Mouse (Mus musculus): ENCODE results near the gene Foxj1. TPM values are rescaled to one million over a fixed set of nuclear protein-coding genes. Genes with fewer than 3 reads are reported as not detected.

Gene Foxj1
- polyA plus RNA-seq, 1 experiment from 2014 or later: 2.3 TPM

Other genes with a start within 250 kb of the Foxj1 start
- 74.2 and 76.8 TPM in 2 replicates for gene Wbp2, start 248.4 kb downstream of the Foxj1 start, polyA plus RNA-seq (2016; fragmentation: Nextera tagmentation; extraction: Ambion mirVana)
- gene Trim47, start 208.2 kb downstream of the Foxj1 start, polyA plus RNA-seq (2016; fragmentation: Nextera tagmentation; extraction: Ambion mirVana): 4.5 and 4.7 TPM in 2 replicates
- gene Trim65, start 204.3 kb downstream of the Foxj1 start, polyA plus RNA-seq (2016; fragmentation: Nextera tagmentation; extraction: Ambion mirVana): 1.9 and 2.3 TPM in 2 replicates
- 108 and 117 TPM in 2 replicates for gene Mrpl38, start 196.5 kb downstream of the Foxj1 start, polyA plus RNA-seq (2016; fragmentation: Nextera tagmentation; extraction: Ambion mirVana)
- 61.0 and 61.8 TPM in 2 replicates for gene Fbf1, start 167.2 kb downstream of the Foxj1 start, polyA plus RNA-seq (2016; fragmentation: Nextera tagmentation; extraction: Ambion mirVana)
- 62.7 and 65.6 TPM in 2 replicates for gene Ten1, start 136.5 kb downstream of the Foxj1 start, polyA plus RNA-seq (2016; fragmentation: Nextera tagmentation; extraction: Ambion mirVana)
- 17.7 and 18.8 TPM in 2 replicates for gene Acox1, start 136.4 kb downstream of the Foxj1 start, polyA plus RNA-seq (2016; fragmentation: Nextera tagmentation; extraction: Ambion mirVana)
- 1.0 and 1.3 TPM in 2 replicates for gene Evpl, start 97.3 kb downstream of the Foxj1 start, polyA plus RNA-seq (2016; fragmentation: Nextera tagmentation; extraction: Ambion mirVana)
- 104 TPM in 2 replicates for gene Srp68, start 61.2 kb downstream of the Foxj1 start, polyA plus RNA-seq (2016; fragmentation: Nextera tagmentation; extraction: Ambion mirVana)
- gene Galr2, start 54.5 kb downstream of the Foxj1 start, polyA plus RNA-seq (2016; fragmentation: Nextera tagmentation; extraction: Ambion mirVana): 0.25 and 0.39 TPM in 2 replicates
- gene Exoc7, start 28.2 kb downstream of the Foxj1 start, polyA plus RNA-seq (2016; fragmentation: Nextera tagmentation; extraction: Ambion mirVana): 55.4 and 59.7 TPM in 2 replicates
- 12.7 and 15.7 TPM in 2 replicates for gene Rnf157, start 77.6 kb upstream of the Foxj1 start, polyA plus RNA-seq (2016; fragmentation: Nextera tagmentation; extraction: Ambion mirVana)
- 43.7 and 46.4 TPM in 2 replicates for gene Ubald2, start 98.7 kb upstream of the Foxj1 start, polyA plus RNA-seq (2016; fragmentation: Nextera tagmentation; extraction: Ambion mirVana)
- gene Qrich2, start 130.8 kb upstream of the Foxj1 start, polyA plus RNA-seq (2016; fragmentation: Nextera tagmentation; extraction: Ambion mirVana): 0.23 and 0.44 TPM in 2 replicates
- gene Prpsap1, start 158.8 kb upstream of the Foxj1 start, polyA plus RNA-seq (2016; fragmentation: Nextera tagmentation; extraction: Ambion mirVana): 233 and 242 TPM in 2 replicates
- gene Sphk1, start 195.5 kb upstream of the Foxj1 start, polyA plus RNA-seq (2016; fragmentation: Nextera tagmentation; extraction: Ambion mirVana): 5.9 and 6.5 TPM in 2 replicates
- 12.0 and 12.4 TPM in 2 replicates for gene Ube2o, start 246.0 kb upstream of the Foxj1 start, polyA plus RNA-seq (2016; fragmentation: Nextera tagmentation; extraction: Ambion mirVana)

Data from embryonic facial prominence, embryonic 10.5 days (tissue).